Mouse (Mus musculus) kidney, adult 18-20 months (tissue): ENCODE measurements around the gene Mus81.

ENCODE experiments used
- DNase-seq: peaks from one replicate; pipeline ENCODE4 v3.0.0; 2021

The Mus81 gene

DNA sequence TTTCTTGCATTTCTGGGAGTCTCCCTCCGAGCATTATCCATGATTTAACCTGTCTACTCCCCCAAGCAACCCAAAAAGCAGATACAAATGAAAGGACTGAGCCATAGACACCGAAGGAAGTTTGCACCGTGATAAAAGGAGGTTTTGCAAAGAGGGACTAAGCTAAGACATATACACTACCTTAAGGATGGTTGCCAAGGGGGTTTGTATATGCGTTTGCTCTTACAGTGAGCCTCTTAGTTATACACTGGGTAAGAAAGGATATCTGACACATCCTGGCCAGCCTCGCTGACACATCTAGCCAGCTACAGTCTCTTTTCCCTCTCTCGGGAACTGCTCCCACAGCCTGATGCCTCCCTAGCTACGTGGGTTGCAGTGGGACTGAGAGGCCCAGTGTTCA, 54.3 kb downstream of the Mus81 start:
- no peak for DNase-seq

DNA sequence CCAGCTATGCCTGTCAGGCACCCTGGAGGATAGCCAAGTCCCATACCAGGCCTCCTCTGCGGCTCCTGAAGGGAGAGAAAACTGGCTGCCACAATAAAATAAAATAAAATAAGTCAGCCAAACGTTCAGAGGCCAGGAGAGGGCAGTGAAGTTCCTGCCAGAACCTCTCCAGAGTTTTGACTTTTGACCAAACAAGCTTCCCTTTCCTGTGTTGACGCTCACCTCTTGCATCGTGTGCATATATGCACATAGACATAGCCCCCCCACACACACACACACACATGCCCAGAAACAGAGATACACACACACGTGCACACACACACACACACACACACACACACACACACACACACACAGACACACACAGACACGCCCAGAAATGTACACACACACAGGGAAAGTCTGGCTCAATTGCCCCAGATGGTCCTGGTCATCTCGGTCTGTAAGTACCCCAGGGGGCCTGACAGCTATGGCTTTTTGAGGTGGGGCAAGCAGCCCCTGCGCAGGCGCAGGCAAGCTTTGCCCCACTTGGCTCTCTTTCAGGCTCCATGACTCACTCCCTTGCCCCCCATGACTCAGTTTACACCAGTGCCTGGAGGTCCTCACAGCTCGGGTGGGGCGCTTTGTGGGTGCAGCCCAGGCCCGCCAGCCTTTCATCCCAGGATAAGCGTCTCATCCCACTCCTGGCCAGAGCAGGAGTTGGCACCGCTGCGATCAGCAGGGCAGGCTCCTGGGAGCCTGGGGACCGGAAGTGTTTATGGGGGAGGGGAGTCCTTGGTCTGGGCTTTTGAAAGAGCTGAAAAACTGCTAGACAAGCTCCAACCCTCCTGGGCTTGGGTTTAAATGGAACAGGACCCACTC, 55.0 kb downstream of the Mus81 start:
- DNase-seq = peak; percentile 57
